Mouse (Mus musculus): ENCODE measurements around the gene Cdk14. TPM values are rescaled to one million over a fixed set of nuclear protein-coding genes. Genes with fewer than 3 reads are reported as not detected.

The Cdk14 gene
- polyA plus RNA-seq, 1 experiment = 11.2 TPM

- Histone ChIP-seq H3ac (ENCODE audit: control insufficient read depth, insufficient read length) (no peak overlapping the region), H3K27me3 (ENCODE audit: control insufficient read depth, insufficient read depth, insufficient read length) (no peaks in the 10 kb centered on the region), H3K79me2 (ENCODE audit: control insufficient read depth, insufficient read depth) (no peaks in the 10 kb centered on the region), H3K4me3 (no peak overlapping the region), H3K36me3 (ENCODE audit: control insufficient read depth, insufficient read depth) (no peaks in the 10 kb centered on the region), H3K4me2 (ENCODE audit: low read depth) (peak overlapping the region; percentile 45)
- TF ChIP-seq MYOG (IDR thresholded peaks at IDR 0.05; ENCODE audit: control insufficient read depth in 1 of 3, insufficient read depth in 1 of 3, insufficient read length in 2 of 3, low read depth in 2 of 3) (peak in 1 of 3 experiments; percentile 83), POLR2AphosphoS2 (IDR thresholded peaks at IDR 0.05; ENCODE audit: insufficient read length, low read depth) (no peak), MYOD1 (IDR thresholded peaks at IDR 0.05; ENCODE audit: control insufficient read depth in 1 of 3, insufficient read length in 2 of 3, low read depth in 2 of 3) (peak in 2 of 3 experiments; percentile 98 to 99), CEBPB (IDR thresholded peaks at IDR 0.05; ENCODE audit: insufficient read depth, poor library complexity, severe bottlenecking) (no peak), USF1 (IDR thresholded peaks at IDR 0.05; ENCODE audit: low read depth) (no peak), POLR2A (IDR thresholded peaks at IDR 0.05; ENCODE audit: insufficient read length, low read depth) (no peak), REST (IDR thresholded peaks at IDR 0.05; ENCODE audit: insufficient read depth, insufficient read length) (no peak), TCF3 (IDR thresholded peaks at IDR 0.05; ENCODE audit: insufficient read length, low read depth) (no peak), SRF (IDR thresholded peaks at IDR 0.05; ENCODE audit: control insufficient read depth, insufficient read length, low read depth) (no peak), TCF12 (IDR thresholded peaks at IDR 0.05; ENCODE audit: insufficient read depth, poor library complexity, severe bottlenecking) (peak; percentile 80), MAX (IDR thresholded peaks at IDR 0.05; ENCODE audit: low read depth) (no peak), E2F4 (IDR thresholded peaks at IDR 0.05; ENCODE audit: insufficient read depth) (no peak)
Measured at GRCm38 (mm10) chr5:5056102-5056883, 363.8 kb downstream of the Cdk14 start.

- Histone ChIP-seq H3ac (ENCODE audit: control insufficient read depth, insufficient read length) (no peak overlapping the region), H3K79me2 (ENCODE audit: control insufficient read depth, insufficient read depth) (no peaks in the 10 kb centered on the region), H3K4me2 (ENCODE audit: low read depth) (peak overlapping the region; percentile 45), H3K36me3 (ENCODE audit: control insufficient read depth, insufficient read depth) (no peaks in the 10 kb centered on the region), H3K4me3 (no peak overlapping the region), H3K27me3 (ENCODE audit: control insufficient read depth, insufficient read depth, insufficient read length) (no peaks in the 10 kb centered on the region)
- TF ChIP-seq MYOD1 (IDR thresholded peaks at IDR 0.05; ENCODE audit: control insufficient read depth in 1 of 3, insufficient read length in 2 of 3, low read depth in 2 of 3) = no peak
- TF ChIP-seq TCF3 (IDR thresholded peaks at IDR 0.05; ENCODE audit: insufficient read length, low read depth) = no peak
- TF ChIP-seq POLR2A (IDR thresholded peaks at IDR 0.05; ENCODE audit: insufficient read length, low read depth) = no peak
- no peak for TF ChIP-seq E2F4 (IDR thresholded peaks at IDR 0.05; ENCODE audit: insufficient read depth)
- no peak for TF ChIP-seq CEBPB (IDR thresholded peaks at IDR 0.05; ENCODE audit: insufficient read depth, poor library complexity, severe bottlenecking)
- TF ChIP-seq TCF12 (IDR thresholded peaks at IDR 0.05; ENCODE audit: insufficient read depth, poor library complexity, severe bottlenecking) = no peak
- no peak for TF ChIP-seq MYOG (IDR thresholded peaks at IDR 0.05; ENCODE audit: control insufficient read depth in 1 of 3, insufficient read depth in 1 of 3, insufficient read length in 2 of 3, low read depth in 2 of 3)
- TF ChIP-seq POLR2AphosphoS2 (IDR thresholded peaks at IDR 0.05; ENCODE audit: insufficient read length, low read depth) = no peak
- TF ChIP-seq MAX (IDR thresholded peaks at IDR 0.05; ENCODE audit: low read depth) = no peak
- TF ChIP-seq REST (IDR thresholded peaks at IDR 0.05; ENCODE audit: insufficient read depth, insufficient read length) = no peak
- no peak for TF ChIP-seq SRF (IDR thresholded peaks at IDR 0.05; ENCODE audit: control insufficient read depth, insufficient read length, low read depth)
- no peak for TF ChIP-seq USF1 (IDR thresholded peaks at IDR 0.05; ENCODE audit: low read depth)
Measured at GRCm38 (mm10) chr5:5055494-5055893, 364.6 kb downstream of the Cdk14 start.

- no peaks in the 10 kb centered on the region for H3K79me2 ChIP-seq (ENCODE audit: control insufficient read depth, insufficient read depth)
- H3K36me3 ChIP-seq (ENCODE audit: control insufficient read depth, insufficient read depth) = no peaks in the 10 kb centered on the region
- H3K4me2 ChIP-seq (ENCODE audit: low read depth) = no peak overlapping the region
- no peaks in the 10 kb centered on the region for H3K27me3 ChIP-seq (ENCODE audit: control insufficient read depth, insufficient read depth, insufficient read length)
- H3K4me3 ChIP-seq = no peak overlapping the region
- no peak overlapping the region for H3ac ChIP-seq (ENCODE audit: control insufficient read depth, insufficient read length)
- TF ChIP-seq TCF12 (IDR thresholded peaks at IDR 0.05; ENCODE audit: insufficient read depth, poor library complexity, severe bottlenecking) = no peak
- TF ChIP-seq E2F4 (IDR thresholded peaks at IDR 0.05; ENCODE audit: insufficient read depth) = no peak
- TF ChIP-seq REST (IDR thresholded peaks at IDR 0.05; ENCODE audit: insufficient read depth, insufficient read length) = no peak
- no peak for TF ChIP-seq POLR2AphosphoS2 (IDR thresholded peaks at IDR 0.05; ENCODE audit: insufficient read length, low read depth)
- TF ChIP-seq CEBPB (IDR thresholded peaks at IDR 0.05; ENCODE audit: insufficient read depth, poor library complexity, severe bottlenecking) = peak; percentile 38; the same call in 1 of the 2 replicates
Measured at GRCm38 (mm10) chr5:5054270-5054669, 365.8 kb downstream of the Cdk14 start.

DNA sequence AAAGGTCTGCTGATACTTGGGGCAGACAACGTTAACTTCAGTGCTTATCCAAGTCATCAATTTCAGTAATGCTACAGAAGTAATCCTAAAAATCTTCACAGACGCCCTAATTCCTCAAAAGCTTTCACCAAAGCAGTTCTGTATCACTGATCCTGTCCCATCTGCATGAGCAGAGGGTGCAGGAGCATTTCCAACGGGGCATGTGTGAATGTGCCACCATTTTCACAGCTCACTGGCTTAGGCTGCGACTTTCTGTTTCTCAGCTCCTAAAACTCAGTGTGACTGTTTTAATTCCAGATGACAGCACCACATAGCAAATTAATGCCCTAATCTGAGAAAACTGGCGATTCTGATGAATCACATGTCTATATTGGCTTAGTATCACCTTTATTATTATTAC is 375.8 kb downstream of the Cdk14 start:
- Histone ChIP-seq H3K36me3 (ENCODE audit: control insufficient read depth, insufficient read depth) (no peaks in the 10 kb centered on the region), H3K27me3 (ENCODE audit: control insufficient read depth, insufficient read depth, insufficient read length) (no peaks in the 10 kb centered on the region), H3K79me2 (ENCODE audit: control insufficient read depth, insufficient read depth) (no peaks in the 10 kb centered on the region), H3K4me3 (no peak overlapping the region), H3K4me2 (ENCODE audit: low read depth) (no peak overlapping the region), H3ac (ENCODE audit: control insufficient read depth, insufficient read length) (no peak overlapping the region)
- no peak for TF ChIP-seq REST (IDR thresholded peaks at IDR 0.05; ENCODE audit: insufficient read depth, insufficient read length)
- no peak for TF ChIP-seq POLR2AphosphoS2 (IDR thresholded peaks at IDR 0.05; ENCODE audit: insufficient read length, low read depth)
- TF ChIP-seq MYOG (IDR thresholded peaks at IDR 0.05; ENCODE audit: control insufficient read depth in 1 of 3, insufficient read depth in 1 of 3, insufficient read length in 2 of 3, low read depth in 2 of 3) = no peak
- no peak for TF ChIP-seq E2F4 (IDR thresholded peaks at IDR 0.05; ENCODE audit: insufficient read depth)
- TF ChIP-seq TCF12 (IDR thresholded peaks at IDR 0.05; ENCODE audit: insufficient read depth, poor library complexity, severe bottlenecking) = no peak
- no peak for TF ChIP-seq MAX (IDR thresholded peaks at IDR 0.05; ENCODE audit: low read depth)
- no peak for TF ChIP-seq TCF3 (IDR thresholded peaks at IDR 0.05; ENCODE audit: insufficient read length, low read depth)
- no peak for TF ChIP-seq USF1 (IDR thresholded peaks at IDR 0.05; ENCODE audit: low read depth)
- no peak for TF ChIP-seq CEBPB (IDR thresholded peaks at IDR 0.05; ENCODE audit: insufficient read depth, poor library complexity, severe bottlenecking)
- TF ChIP-seq POLR2A (IDR thresholded peaks at IDR 0.05; ENCODE audit: insufficient read length, low read depth) = no peak
- TF ChIP-seq MYOD1 (IDR thresholded peaks at IDR 0.05; ENCODE audit: control insufficient read depth in 1 of 3, insufficient read length in 2 of 3, low read depth in 2 of 3) = no peak
- no peak for TF ChIP-seq SRF (IDR thresholded peaks at IDR 0.05; ENCODE audit: control insufficient read depth, insufficient read length, low read depth)
